Mouse (Mus musculus) central nervous system, embryonic 14 days (tissue): ENCODE data around the gene Bmyc. TPM values are rescaled to one million over a fixed set of nuclear protein-coding genes. Genes with fewer than 3 reads are reported as not detected.

Experiments
- polyA plus RNA-seq: library from polyadenylated mRNA; depleted of rRNA; stranded (reverse); fragments of >200 nt; gene quantifications from 2 replicates; pipeline ENCODE4 v1.2.3, GENCODE M21; 2012; rRNA removed

Gene Bmyc
- polyA plus RNA-seq = 70.7 and 77.4 TPM in 2 replicates

DNA sequence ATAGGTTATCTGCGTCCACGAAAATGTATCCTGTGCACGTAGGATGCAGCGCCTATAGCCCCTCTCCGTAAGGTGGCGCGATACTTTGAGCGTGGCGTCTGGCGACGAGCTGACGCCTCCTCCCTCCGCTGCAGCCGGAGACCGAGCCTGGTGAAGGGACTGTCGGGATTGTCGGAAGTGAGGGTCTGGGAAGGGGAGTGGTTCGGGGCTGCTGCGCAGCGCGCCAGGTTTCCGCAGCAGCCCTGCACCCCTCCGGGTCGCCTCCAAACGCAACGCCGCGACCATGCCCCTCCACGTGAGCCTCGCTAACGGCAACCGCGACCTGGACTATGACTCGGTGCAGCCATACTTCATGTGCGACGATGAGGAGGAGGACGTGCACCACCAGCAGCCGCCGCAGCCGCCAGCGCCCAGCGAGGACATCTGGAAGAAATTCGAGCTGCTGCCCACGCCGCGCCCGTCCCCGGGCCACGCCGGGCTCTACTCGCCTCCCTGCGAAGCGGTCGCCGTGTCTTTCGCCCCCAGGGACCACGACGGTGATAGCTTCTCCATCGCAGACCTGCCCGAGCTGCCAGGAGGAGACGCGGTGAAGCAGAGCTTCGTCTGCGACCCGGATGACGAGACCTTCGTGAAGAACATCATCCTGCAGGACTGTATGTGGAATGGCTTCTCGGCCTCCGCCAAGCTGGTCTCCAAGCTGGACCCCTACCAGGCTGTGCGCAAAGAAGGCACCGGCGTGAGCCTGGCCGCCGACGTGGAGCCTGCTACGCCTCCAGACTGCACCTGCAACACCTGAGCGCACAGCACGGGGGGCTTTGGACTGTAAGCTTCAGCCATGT is at the start of gene Bmyc:
Gene Bmyc (plus strand): TSS at position 97 of the 839 bp plus-strand sequence.

GRCm38 (mm10) chr2:25657652-25658051 is 48.9 kb upstream of the Bmyc start, which contains the start of gene Lcn5:
TSS of gene Lcn5 (plus strand) at chr2:25657952.

DNA sequence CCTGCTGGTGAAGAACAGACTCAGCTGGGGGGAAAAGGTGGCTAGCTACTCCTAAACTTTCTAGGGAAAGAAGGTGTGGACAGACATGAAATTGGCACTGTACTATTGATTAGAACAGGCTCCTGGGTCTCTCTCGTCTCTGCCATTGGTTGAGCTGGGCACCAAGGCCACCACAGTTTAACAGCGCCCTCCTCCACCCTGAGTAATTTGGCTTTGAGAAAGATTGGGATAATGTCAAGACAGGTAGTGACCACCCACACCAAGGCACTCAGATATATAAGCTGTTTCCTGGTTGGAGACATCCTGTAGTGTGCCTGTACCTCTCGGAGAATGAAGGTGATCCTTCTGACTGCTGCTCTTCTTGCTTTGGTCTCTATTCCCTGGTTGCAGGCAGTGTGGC is 30.1 kb upstream of the Bmyc start, which contains the start of gene Lcn6:
Gene Lcn6 (plus strand): TSS at position 301 of the 400 bp plus-strand sequence.

GRCm38 (mm10) chr2:25682426-25682825 is 24.1 kb upstream of the Bmyc start, which contains the start of gene Lcn10:
TSS of gene Lcn10 (plus strand) at chr2:25682726.

GRCm38 (mm10) chr2:25699743-25700142 is 6.8 kb upstream of the Bmyc start, which contains the start of gene Obp2a:
TSS of gene Obp2a (plus strand) at chr2:25700043.

DNA sequence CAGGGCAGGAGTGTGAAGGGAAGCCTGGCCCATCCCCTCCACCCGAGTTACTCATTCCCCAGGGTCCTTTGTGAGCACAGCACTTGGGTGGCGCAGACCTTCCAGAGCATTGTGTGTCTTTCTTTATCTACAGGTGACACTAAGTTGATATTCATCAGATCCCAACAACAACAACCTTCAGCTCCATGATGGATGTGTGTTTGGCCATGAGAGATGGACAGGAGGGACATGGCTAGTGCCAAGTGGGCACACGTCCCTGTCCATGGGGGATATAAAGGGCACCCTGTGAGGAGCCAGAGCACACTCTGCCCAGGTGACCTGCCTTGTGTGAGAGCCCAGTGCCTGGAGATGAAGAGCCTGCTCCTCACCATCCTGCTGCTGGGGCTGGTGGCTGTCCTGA is 30.2 kb downstream of the Bmyc start, which contains the start of gene Obp2b:
Gene Obp2b (plus strand): TSS at position 301 of the 400 bp plus-strand sequence.

Other genes with a start within 250 kb of the Bmyc start
- gene Clic3, start 249.9 kb upstream of the Bmyc start, polyA plus RNA-seq = 0.74 and 1.3 TPM in 2 replicates
- gene Paxx, start 245.6 kb upstream of the Bmyc start, polyA plus RNA-seq = 122 and 124 TPM in 2 replicates
- 65.0 and 127 TPM in 2 replicates for gene Ptgds, start 236.7 kb upstream of the Bmyc start, polyA plus RNA-seq
- gene Lcn12, start 212.8 kb upstream of the Bmyc start, polyA plus RNA-seq = not detected in 2 replicates
- 37.4 and 43.7 TPM in 2 replicates for gene Fbxw5, start 206.0 kb upstream of the Bmyc start, polyA plus RNA-seq
- 3.2 and 4.1 TPM in 2 replicates for gene C8g, start 205.0 kb upstream of the Bmyc start, polyA plus RNA-seq
- gene Traf2, start 159.8 kb upstream of the Bmyc start, polyA plus RNA-seq = 13.1 and 14.5 TPM in 2 replicates
- 199 and 206 TPM in 2 replicates for gene Edf1, start 148.9 kb upstream of the Bmyc start, polyA plus RNA-seq
- 6.3 and 6.6 TPM in 2 replicates for gene Mamdc4, start 131.9 kb upstream of the Bmyc start, polyA plus RNA-seq
- 181 and 195 TPM in 2 replicates for gene Phpt1, start 131.5 kb upstream of the Bmyc start, polyA plus RNA-seq
- 15.8 and 18.1 TPM in 2 replicates for gene Ajm1, start 125.0 kb upstream of the Bmyc start, polyA plus RNA-seq
- 83.7 and 90.9 TPM in 2 replicates for gene Rabl6, start 98.2 kb upstream of the Bmyc start, polyA plus RNA-seq
- 0.01 TPM in 1 of 2 replicates, not detected in the other for gene Ccdc183, start 89.1 kb upstream of the Bmyc start, polyA plus RNA-seq
- 27.9 and 35.4 TPM in 2 replicates for gene Tmem141, start 84.7 kb upstream of the Bmyc start, polyA plus RNA-seq
- gene Fcna, start 78.7 kb upstream of the Bmyc start, polyA plus RNA-seq = 1.1 TPM in 2 replicates
- gene Lcn8, start 53.6 kb upstream of the Bmyc start, polyA plus RNA-seq = not detected in 2 replicates
- not detected in 2 replicates for gene Lcn5, start 48.8 kb upstream of the Bmyc start, polyA plus RNA-seq
- gene Lcn6, start 30.0 kb upstream of the Bmyc start, polyA plus RNA-seq = not detected in 2 replicates
- gene Lcn10, start 24.0 kb upstream of the Bmyc start, polyA plus RNA-seq = not detected in 2 replicates
- not detected in 2 replicates for gene Obp2a, start 6.7 kb upstream of the Bmyc start, polyA plus RNA-seq
- gene Obp2b, start 30.3 kb downstream of the Bmyc start, polyA plus RNA-seq = not detected in 2 replicates
- not detected in 2 replicates for gene Lcn3, start 58.8 kb downstream of the Bmyc start, polyA plus RNA-seq
- gene Lcn11, start 70.3 kb downstream of the Bmyc start, polyA plus RNA-seq = not detected in 2 replicates
- not detected in 2 replicates for gene Gm13539, start 75.5 kb downstream of the Bmyc start, polyA plus RNA-seq
- gene Glt6d1, start 109.1 kb downstream of the Bmyc start, polyA plus RNA-seq = not detected in 2 replicates
- not detected in 2 replicates for gene Lcn9, start 116.4 kb downstream of the Bmyc start, polyA plus RNA-seq
- not detected in 2 replicates for gene Sohlh1, start 140.5 kb downstream of the Bmyc start, polyA plus RNA-seq
- gene Kcnt1, start 157.0 kb downstream of the Bmyc start, polyA plus RNA-seq = 50.7 and 54.5 TPM in 2 replicates